Mouse (Mus musculus) cerebellum, adult 11-12 months (tissue): Measurements from ENCODE around the gene Nxnl1.

Experiments used
- DNase-seq: peaks from one replicate; pipeline ENCODE4 v3.0.0; 2022

Nxnl1 gene

GRCm38 (mm10) chr8:71513018-71513754 is 53.2 kb downstream of the Nxnl1 start:
- no peak for DNase-seq

GRCm38 (mm10) chr8:71511644-71512043 is 54.8 kb downstream of the Nxnl1 start, which contains the start of gene Plvap:
TSS of gene Plvap (minus strand) at chr8:71511752.
- no peak for DNase-seq
